Mouse (Mus musculus) left cerebral cortex, postnatal 25 days (tissue): ENCODE data around the gene Htr7. TPM values are rescaled to one million over a fixed set of nuclear protein-coding genes. Genes with fewer than 3 reads are reported as not detected.

ENCODE experiments used
- DNase-seq, 2 experiments: peaks; one replicate each; pipeline ENCODE4 v3.0.0; 2022; ENCODE audit warnings: low spot score in 2 of 2, mixed read lengths in 1 of 2
- intact Hi-C: fragments of 180-260 bp; cut with DNase I; formaldehyde crosslinking; loops from one replicate; pipeline ENCODE4 v1.15.1; 2025
- total RNA-seq, 2 experiments: library from RNA; stranded (reverse); gene quantifications; 2 replicates each; pipeline ENCODE4 v1.2.3; 2021

Gene Htr7
- total RNA-seq, 2 experiments from 2014 or later: 11.4 to 14.3 TPM

GRCm38 (mm10) chr19:35987461-35987860 lies 69.8 kb downstream of the Htr7 start:
- intact Hi-C loops: no loop called here

GRCm38 (mm10) chr19:35974681-35975080 lies 82.6 kb downstream of the Htr7 start:
- no peak for DNase-seq
- intact Hi-C loops: no loop called here

More at GRCm38 (mm10) chr19:35987461-35987860, 69.8 kb downstream of the Htr7 start:
- no peak for DNase-seq

GRCm38 (mm10) chr19:35957656-35958055 lies 99.7 kb downstream of the Htr7 start:
- intact Hi-C loops: no loop called here
- no peak for DNase-seq

GRCm38 (mm10) chr19:35955698-35956097 lies 101.6 kb downstream of the Htr7 start:
- intact Hi-C loops: no loop called here
- no peak for DNase-seq

- intact Hi-C loops: no loop called here
- DNase-seq: no peak
Measured at GRCm38 (mm10) chr19:35949888-35950287, 107.4 kb downstream of the Htr7 start.

GRCm38 (mm10) chr19:35924961-35925495 lies 132.3 kb downstream of the Htr7 start:
- peak in 1 of 2 experiments; percentile 4 for DNase-seq
- intact Hi-C loops: no loop called here

GRCm38 (mm10) chr19:35924418-35924817 lies 132.9 kb downstream of the Htr7 start:
- intact Hi-C loops: no loop called here

More at GRCm38 (mm10) chr19:35924418-35924817, 132.9 kb downstream of the Htr7 start:
- peak; percentile 71 to 90 for DNase-seq

Other genes with a start within 250 kb of the Htr7 start
- 10 to 100 TPM; 15.5 to 17.1 TPM for gene Rpp30, start 26.2 kb upstream of the Htr7 start, total RNA-seq
- gene Ankrd1, start 62.6 kb upstream of the Htr7 start, total RNA-seq: not detected